Mouse (Mus musculus) neural tube, embryonic 13.5 days (tissue): ENCODE results near the gene Uqcr11. TPM values are rescaled to one million over a fixed set of nuclear protein-coding genes. Genes with fewer than 3 reads are reported as not detected.

ENCODE experiments used
- ATAC-seq: fragments of 200-750 bp; cut with Nextera tagmentation; 2 replicates; pipeline ENCODE4 v1.8.0; 2017; ENCODE audit warnings: low read depth, mild to moderate bottlenecking, moderate TSS enrichment, moderate library complexity
- H3K27ac ChIP-seq: fragments of 300-500 bp; sonication (generic); replicated peaks from 2 replicates; pipeline ENCODE4 v1.5.1; 2015; ENCODE audit warnings: moderate library complexity, mild to moderate bottlenecking, inconsistent platforms
- H3K27me3 ChIP-seq: fragments of 300-500 bp; sonication (generic); 2 replicates; pipeline ENCODE4 v1.6.1; 2015; ENCODE audit warnings: mild to moderate bottlenecking, inconsistent platforms
- H3K36me3 ChIP-seq: fragments of 300-500 bp; sonication (generic); 2 replicates; pipeline ENCODE4 v1.6.1; 2015; ENCODE audit warnings: mild to moderate bottlenecking, inconsistent platforms
- H3K4me1 ChIP-seq: fragments of 300-500 bp; sonication (generic); replicated peaks from 2 replicates; pipeline ENCODE4 v1.6.1; 2015; ENCODE audit warnings: inconsistent platforms
- H3K4me2 ChIP-seq: fragments of 300-500 bp; sonication (generic); 2 replicates; pipeline ENCODE4 v1.6.1; 2015; ENCODE audit warnings: inconsistent platforms, mild to moderate bottlenecking, moderate library complexity
- H3K4me3 ChIP-seq: fragments of 300-500 bp; sonication (generic); 2 replicates; pipeline ENCODE4 v1.5.1; 2015; ENCODE audit warnings: mild to moderate bottlenecking, inconsistent platforms
- H3K9ac ChIP-seq: fragments of 300-500 bp; sonication (generic); 2 replicates; pipeline ENCODE4 v1.6.1; 2015; ENCODE audit warnings: moderate library complexity, mild to moderate bottlenecking, inconsistent platforms
- H3K9me3 ChIP-seq: fragments of 300-500 bp; sonication (generic); 2 replicates; pipeline ENCODE4 v1.6.1; 2016; ENCODE audit warnings: inconsistent platforms
- WGBS: fragments of 180-500 bp; shearing (Covaris S2); methylation state at CpG from one replicate; pipeline ENCODE4 v1.1.7; 2015; 5-methylcytosine and 5-hydroxymethylcytosine counted together
- polyA plus RNA-seq: library from polyadenylated mRNA; unstranded; fragments of >200 nt; fragmentation: Nextera tagmentation; extraction: Ambion mirVana; gene quantifications from 2 replicates; pipeline ENCODE4 v1.2.1, GENCODE M21; 2015

The Uqcr11 gene
- polyA plus RNA-seq, 1 experiment from 2014 or later, result 574 TPM

GRCm38 (mm10) chr10:80383431-80383830 lies 23.2 kb downstream of the Uqcr11 start:
- Histone ChIP-seq H3K4me3 (peak overlapping the region; percentile 99), H3K27me3 (no peaks in the 10 kb centered on the region), H3K27ac (no peak overlapping the region), H3K4me1 (peaks cover 53% of the 10 kb centered on the region), H3K36me3 (peaks cover 57% of the 10 kb centered on the region), H3K9me3 (no peaks in the 10 kb centered on the region), H3K4me2 (peak overlapping the region; percentile 100), H3K9ac (peak overlapping the region; percentile 100)
- no peak for ATAC-seq
- WGBS, result 62% methylated on average over 4 of the region's 4 CpGs

- H3K9me3 ChIP-seq, result no peaks in the 10 kb centered on the region
- peaks cover 57% of the 10 kb centered on the region for H3K36me3 ChIP-seq
- H3K27ac ChIP-seq, result no peak overlapping the region
- H3K4me1 ChIP-seq, result peaks cover 47% of the 10 kb centered on the region
- H3K27me3 ChIP-seq, result no peaks in the 10 kb centered on the region
- WGBS, result 84% methylated on average over 7 of the region's 7 CpGs
- H3K4me3 ChIP-seq, result peak overlapping the region; percentile 99
- H3K4me2 ChIP-seq, result peak overlapping the region; percentile 100
- H3K9ac ChIP-seq, result peak overlapping the region; percentile 100
- ATAC-seq, result no peak
Observed at GRCm38 (mm10) chr10:80382641-80383365, 23.8 kb downstream of the Uqcr11 start.

GRCm38 (mm10) chr10:80377716-80378115 lies 28.9 kb downstream of the Uqcr11 start:
- Histone ChIP-seq H3K27ac (no peak overlapping the region), H3K4me2 (no peak overlapping the region), H3K36me3 (peaks cover 34% of the 10 kb centered on the region), H3K27me3 (no peaks in the 10 kb centered on the region), H3K4me1 (peaks cover 17% of the 10 kb centered on the region), H3K9me3 (no peaks in the 10 kb centered on the region), H3K9ac (no peak overlapping the region), H3K4me3 (no peak overlapping the region)
- no peak for ATAC-seq
- 54% methylated on average over 10 of the region's 10 CpGs for WGBS

- peak; percentile 33; the same call in 1 of the 2 replicates for ATAC-seq
- Histone ChIP-seq H3K9me3 (no peaks in the 10 kb centered on the region), H3K4me2 (no peak overlapping the region), H3K27ac (no peak overlapping the region), H3K36me3 (peaks cover 18% of the 10 kb centered on the region), H3K4me3 (no peak overlapping the region), H3K27me3 (no peaks in the 10 kb centered on the region), H3K4me1 (peaks cover 15% of the 10 kb centered on the region), H3K9ac (no peak overlapping the region)
- 2% methylated on average over 7 of the region's 7 CpGs for WGBS
Observed at GRCm38 (mm10) chr10:80376160-80376559, 30.5 kb downstream of the Uqcr11 start.

- no peak for ATAC-seq
- no peak overlapping the region for H3K4me3 ChIP-seq
- no peaks in the 10 kb centered on the region for H3K36me3 ChIP-seq
- peaks cover 9% of the 10 kb centered on the region for H3K4me1 ChIP-seq
- H3K4me2 ChIP-seq, result no peak overlapping the region
- no peaks in the 10 kb centered on the region for H3K27me3 ChIP-seq
- no peak overlapping the region for H3K9ac ChIP-seq
- H3K27ac ChIP-seq, result no peak overlapping the region
- H3K9me3 ChIP-seq, result no peaks in the 10 kb centered on the region
- 19% methylated on average over 6 of the region's 6 CpGs for WGBS
Observed at GRCm38 (mm10) chr10:80374063-80374462, 32.6 kb downstream of the Uqcr11 start.

GRCm38 (mm10) chr10:80372706-80373105 lies 33.9 kb downstream of the Uqcr11 start:
- H3K4me1 ChIP-seq, result peaks cover 9% of the 10 kb centered on the region
- no peak overlapping the region for H3K4me3 ChIP-seq
- peaks cover 3% of the 10 kb centered on the region; the same call in 1 of the 2 replicates for H3K27me3 ChIP-seq
- H3K36me3 ChIP-seq, result no peaks in the 10 kb centered on the region
- no peak for ATAC-seq
- 78% methylated on average over 6 of the region's 6 CpGs for WGBS
- 0 out of 2 replicates have a peak overlapping the region, but pooled peaks have one; percentile 1 for H3K9ac ChIP-seq
- H3K9me3 ChIP-seq, result no peaks in the 10 kb centered on the region
- H3K27ac ChIP-seq, result no peak overlapping the region
- H3K4me2 ChIP-seq, result no peak overlapping the region

GRCm38 (mm10) chr10:80371983-80372382 lies 34.6 kb downstream of the Uqcr11 start:
- H3K9ac ChIP-seq, result peak overlapping the region; percentile 49
- H3K4me3 ChIP-seq, result peak overlapping the region; percentile 22; the same call in 1 of the 2 replicates
- peaks cover 10% of the 10 kb centered on the region for H3K27me3 ChIP-seq
- H3K4me1 ChIP-seq, result peaks cover 9% of the 10 kb centered on the region
- no peak for ATAC-seq
- H3K27ac ChIP-seq, result no peak overlapping the region
- peak overlapping the region; percentile 29 for H3K4me2 ChIP-seq
- H3K9me3 ChIP-seq, result no peaks in the 10 kb centered on the region
- H3K36me3 ChIP-seq, result no peaks in the 10 kb centered on the region
- WGBS, result 46% methylated on average over 9 of the region's 9 CpGs

GRCm38 (mm10) chr10:80371411-80371966 lies 35.1 kb downstream of the Uqcr11 start:
- peaks cover 9% of the 10 kb centered on the region for H3K4me1 ChIP-seq
- H3K4me2 ChIP-seq, result peak overlapping the region; percentile 29
- 4% methylated on average over 12 of the region's 12 CpGs for WGBS
- peaks cover 12% of the 10 kb centered on the region for H3K27me3 ChIP-seq
- H3K9me3 ChIP-seq, result no peaks in the 10 kb centered on the region
- no peaks in the 10 kb centered on the region for H3K36me3 ChIP-seq
- peak overlapping the region; percentile 49; the same call in 1 of the 2 replicates for H3K9ac ChIP-seq
- peak; percentile 63 for ATAC-seq
- H3K4me3 ChIP-seq, result peak overlapping the region; percentile 22
- no peak overlapping the region for H3K27ac ChIP-seq

- Histone ChIP-seq H3K4me2 (no peak overlapping the region), H3K36me3 (no peaks in the 10 kb centered on the region), H3K9me3 (no peaks in the 10 kb centered on the region), H3K9ac (no peak overlapping the region), H3K4me1 (peaks cover 9% of the 10 kb centered on the region), H3K27me3 (peaks cover 12% of the 10 kb centered on the region), H3K27ac (no peak overlapping the region), H3K4me3 (no peak overlapping the region)
- ATAC-seq, result no peak
- WGBS, result 85% methylated on average over 21 of the region's 21 CpGs
Observed at GRCm38 (mm10) chr10:80369995-80370747, 36.5 kb downstream of the Uqcr11 start.

- no peak for ATAC-seq
- Histone ChIP-seq H3K4me3 (no peak overlapping the region), H3K36me3 (no peaks in the 10 kb centered on the region), H3K4me1 (peaks cover 15% of the 10 kb centered on the region), H3K4me2 (no peak overlapping the region), H3K27me3 (peaks cover 25% of the 10 kb centered on the region), H3K9ac (no peak overlapping the region), H3K27ac (no peak overlapping the region), H3K9me3 (no peaks in the 10 kb centered on the region)
- 87% methylated on average over 6 of the region's 6 CpGs for WGBS
Observed at GRCm38 (mm10) chr10:80368392-80368791, 38.2 kb downstream of the Uqcr11 start.

GRCm38 (mm10) chr10:80367954-80368353 lies 38.7 kb downstream of the Uqcr11 start:
- Histone ChIP-seq H3K4me2 (no peak overlapping the region), H3K36me3 (no peaks in the 10 kb centered on the region), H3K4me1 (peaks cover 15% of the 10 kb centered on the region), H3K4me3 (no peak overlapping the region), H3K9ac (no peak overlapping the region), H3K9me3 (no peaks in the 10 kb centered on the region), H3K27me3 (peaks cover 26% of the 10 kb centered on the region), H3K27ac (no peak overlapping the region)
- 66% methylated on average over 5 of the region's 5 CpGs for WGBS
- ATAC-seq, result no peak

- Histone ChIP-seq H3K27me3 (peaks cover 33% of the 10 kb centered on the region), H3K4me1 (peaks cover 5% of the 10 kb centered on the region; the same call in 1 of the 2 replicates), H3K4me2 (no peak overlapping the region), H3K9me3 (no peaks in the 10 kb centered on the region), H3K27ac (no peak overlapping the region), H3K9ac (no peak overlapping the region), H3K36me3 (no peaks in the 10 kb centered on the region), H3K4me3 (no peak overlapping the region)
- ATAC-seq, result no peak
- WGBS, result 67% methylated on average over 6 of the region's 6 CpGs
Observed at GRCm38 (mm10) chr10:80365736-80366135, 40.9 kb downstream of the Uqcr11 start.
